Mouse (Mus musculus) heart, adult 2 months (tissue): ENCODE data around the gene Six2.

ENCODE experiments used
- CTCF ChIP-seq: fragments of 200-600 bp; IDR thresholded peaks from 2 replicates; pipeline ENCODE4 v1.8.1; 2022; ENCODE audit warnings: antibody characterized with exemption, mild to moderate bottlenecking, moderate library complexity
- POLR2A ChIP-seq: fragments of 200-500 bp; IDR thresholded peaks from 2 replicates; pipeline ENCODE4 v1.6.1; 2011; ENCODE audit warnings: mild to moderate bottlenecking, low read depth, low read length, control low read depth; ENCODE audit not compliant: insufficient read depth

DNA sequence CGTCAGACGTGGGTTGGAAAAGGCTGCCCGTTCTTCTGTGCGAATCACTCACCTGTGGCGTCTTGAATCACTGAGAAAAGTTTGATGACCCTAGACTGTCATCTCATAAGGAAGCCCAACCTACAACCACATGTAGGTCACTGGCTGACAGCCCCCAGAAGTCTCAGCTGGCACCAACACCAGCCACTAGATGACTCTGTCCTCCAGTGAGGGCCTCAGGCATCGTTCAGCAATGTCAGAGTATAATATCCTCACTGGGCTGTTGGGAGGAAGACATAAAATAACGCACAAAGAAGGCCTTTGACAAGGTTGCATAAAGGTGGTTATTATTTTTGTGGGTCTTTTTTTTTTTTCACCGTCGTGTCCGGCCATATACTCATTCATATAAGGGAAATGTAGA is 24.8 kb upstream of the Six2 start:
- TF ChIP-seq POLR2A (no peak), CTCF (peak; percentile 31)
